Mouse (Mus musculus): Measurements from ENCODE around the gene Rem2. TPM values are rescaled to one million over a fixed set of nuclear protein-coding genes. Genes with fewer than 3 reads are reported as not detected.
A peak's percentile ranks its signal among the peaks of the same experiment; 100 is the strongest.

Gene Rem2
- polyA plus RNA-seq, 1 experiment from 2014 or later: 46.0 TPM

DNA sequence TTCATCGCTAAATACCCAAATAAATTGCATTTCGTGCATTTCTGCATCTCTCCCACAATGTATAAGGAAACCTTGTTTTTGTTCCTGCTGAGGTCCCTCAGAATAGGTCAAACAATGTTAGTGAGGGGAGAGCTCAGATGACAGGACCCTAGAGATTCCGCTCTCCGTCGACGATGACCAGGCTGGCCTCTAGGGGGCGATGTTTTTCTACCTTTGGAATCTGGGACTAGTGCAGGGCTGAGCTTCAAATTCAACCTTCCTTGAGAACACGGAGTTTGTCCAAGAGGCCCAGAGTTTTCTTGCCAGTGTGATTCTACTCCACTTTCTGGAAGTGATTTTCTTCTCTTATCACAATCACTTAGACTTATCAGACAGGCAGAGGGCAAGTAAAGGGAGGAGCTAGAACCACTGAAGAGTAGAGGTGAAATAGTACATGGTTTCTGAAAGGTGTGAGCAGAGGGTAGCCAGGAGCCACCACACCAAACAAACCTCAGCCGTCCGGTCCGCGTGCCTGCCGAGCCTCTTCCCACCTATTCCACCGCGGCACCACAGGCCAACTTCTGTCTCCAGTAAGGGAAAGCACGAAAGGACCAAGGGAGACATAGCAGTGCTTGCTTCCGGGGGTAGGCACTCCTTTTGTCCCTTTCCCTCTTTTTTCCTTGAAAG is 52.7 kb downstream of the Rem2 start:
- Histone ChIP-seq H3K4me1 (ENCODE audit: control insufficient read depth, insufficient read depth, low read length) (peaks cover 3% of the 10 kb centered on the region), H3K9ac (ENCODE audit: low read depth, low read length) (no peak overlapping the region), H3K27ac (ENCODE audit: low read length) (no peak overlapping the region), H3K27me3 (ENCODE audit: control insufficient read depth, insufficient read depth, low read depth, low read length) (no peaks in the 10 kb centered on the region), H3K9me3 (replicated peaks; ENCODE audit: control insufficient read depth, low read length, poor library complexity, severe bottlenecking) (no peaks in the 10 kb centered on the region), H3K36me3 (ENCODE audit: control insufficient read depth, insufficient read depth, low read length) (no peaks in the 10 kb centered on the region), H3K4me3 (ENCODE audit: low read depth, low read length) (no peak overlapping the region), H3K4me2 (ENCODE audit: low read length) (no peak overlapping the region)
- peak; percentile 63 for ATAC-seq
- 22% methylated on average over 17 of the region's 17 CpGs for WGBS

Other genes with a start within 250 kb of the Rem2 start
- gene Dad1, start 222.0 kb upstream of the Rem2 start, polyA plus RNA-seq (2015; fragmentation: Nextera tagmentation; extraction: Ambion mirVana): 325 and 344 TPM in 2 replicates
- gene Abhd4, start 221.9 kb upstream of the Rem2 start, polyA plus RNA-seq (2015; fragmentation: Nextera tagmentation; extraction: Ambion mirVana): 45.0 and 58.8 TPM in 2 replicates
- not detected in 2 replicates for gene Olfr49, start 191.2 kb upstream of the Rem2 start, polyA plus RNA-seq (2015; fragmentation: Nextera tagmentation; extraction: Ambion mirVana)
- gene Oxa1l, start 115.3 kb upstream of the Rem2 start, polyA plus RNA-seq (2015; fragmentation: Nextera tagmentation; extraction: Ambion mirVana): 51.8 and 53.1 TPM in 2 replicates
- gene Slc7a7, start 58.3 kb upstream of the Rem2 start, polyA plus RNA-seq (2015; fragmentation: Nextera tagmentation; extraction: Ambion mirVana): 4.3 and 4.9 TPM in 2 replicates
- 247 and 252 TPM in 2 replicates for gene Mrpl52, start 49.2 kb upstream of the Rem2 start, polyA plus RNA-seq (2015; fragmentation: Nextera tagmentation; extraction: Ambion mirVana)
- 43.5 and 43.9 TPM in 2 replicates for gene Mmp14, start 44.5 kb upstream of the Rem2 start, polyA plus RNA-seq (2015; fragmentation: Nextera tagmentation; extraction: Ambion mirVana)
- gene Lrp10, start 12.0 kb upstream of the Rem2 start, polyA plus RNA-seq (2015; fragmentation: Nextera tagmentation; extraction: Ambion mirVana): 26.9 and 28.2 TPM in 2 replicates
- gene Prmt5, start 41.4 kb downstream of the Rem2 start, polyA plus RNA-seq (2015; fragmentation: Nextera tagmentation; extraction: Ambion mirVana): 105 and 106 TPM in 2 replicates
- gene Haus4, start 78.5 kb downstream of the Rem2 start, polyA plus RNA-seq (2015; fragmentation: Nextera tagmentation; extraction: Ambion mirVana): 12.9 and 13.1 TPM in 2 replicates
- 4.6 and 5.5 TPM in 2 replicates for gene Ajuba, start 101.5 kb downstream of the Rem2 start, polyA plus RNA-seq (2015; fragmentation: Nextera tagmentation; extraction: Ambion mirVana)
- 5.2 and 5.6 TPM in 2 replicates for gene 4931414P19Rik, start 129.9 kb downstream of the Rem2 start, polyA plus RNA-seq (2015; fragmentation: Nextera tagmentation; extraction: Ambion mirVana)
- gene Psmb5, start 141.9 kb downstream of the Rem2 start, polyA plus RNA-seq (2015; fragmentation: Nextera tagmentation; extraction: Ambion mirVana): 412 and 432 TPM in 2 replicates
- 0.06 TPM in 1 of 2 replicates, not detected in the other for gene Psmb11, start 145.3 kb downstream of the Rem2 start, polyA plus RNA-seq (2015; fragmentation: Nextera tagmentation; extraction: Ambion mirVana)
- gene Gm17606, start 164.9 kb downstream of the Rem2 start, polyA plus RNA-seq (2015; fragmentation: Nextera tagmentation; extraction: Ambion mirVana): not detected in 2 replicates
- gene Cdh24, start 165.3 kb downstream of the Rem2 start, polyA plus RNA-seq (2015; fragmentation: Nextera tagmentation; extraction: Ambion mirVana): 9.6 and 11.2 TPM in 2 replicates
- 58.9 and 63.9 TPM in 2 replicates for gene 1700123O20Rik, start 210.1 kb downstream of the Rem2 start, polyA plus RNA-seq (2015; fragmentation: Nextera tagmentation; extraction: Ambion mirVana)
- 108 and 123 TPM in 2 replicates for gene Acin1, start 210.8 kb downstream of the Rem2 start, polyA plus RNA-seq (2015; fragmentation: Nextera tagmentation; extraction: Ambion mirVana)
- gene Gm29776, start 222.7 kb downstream of the Rem2 start, polyA plus RNA-seq (2015; fragmentation: Nextera tagmentation; extraction: Ambion mirVana): 0.15 and 0.29 TPM in 2 replicates
- gene Cebpe, start 236.1 kb downstream of the Rem2 start, polyA plus RNA-seq (2015; fragmentation: Nextera tagmentation; extraction: Ambion mirVana): not detected in 2 replicates

Measured in midbrain, embryonic 16.5 days (tissue).